Mouse (Mus musculus) heart, embryonic 13.5 days (tissue): ENCODE measurements around the gene Xlr5a. TPM values are rescaled to one million over a fixed set of nuclear protein-coding genes. Genes with fewer than 3 reads are reported as not detected.

Experiments used
- polyA plus RNA-seq: library from polyadenylated mRNA; unstranded; fragments of >200 nt; fragmentation: Nextera tagmentation; extraction: Ambion mirVana; gene quantifications from 2 replicates; pipeline ENCODE4 v1.2.1, GENCODE M21; 2015

Gene Xlr5a
- polyA plus RNA-seq, 1 experiment from 2014 or later = not detected

Other genes with a start within 250 kb of the Xlr5a start
- not detected in 2 replicates for gene Pnma3, start 228.2 kb downstream of the Xlr5a start, polyA plus RNA-seq
- 0.44 and 0.78 TPM in 2 replicates for gene Xlr4a, start 210.5 kb downstream of the Xlr5a start, polyA plus RNA-seq
- gene Xlr3a, start 195.9 kb downstream of the Xlr5a start, polyA plus RNA-seq = 1.2 and 1.4 TPM in 2 replicates
- gene Gm14685, start 175.9 kb downstream of the Xlr5a start, polyA plus RNA-seq = not detected in 2 replicates
- gene Xlr5b, start 144.2 kb downstream of the Xlr5a start, polyA plus RNA-seq = not detected in 2 replicates
- not detected in 2 replicates for gene DXBay18, start 143.5 kb downstream of the Xlr5a start, polyA plus RNA-seq
- not detected in 2 replicates for gene Spin2d, start 116.0 kb downstream of the Xlr5a start, polyA plus RNA-seq
- 4.5 and 7.1 TPM in 2 replicates for gene Xlr3b, start 100.8 kb downstream of the Xlr5a start, polyA plus RNA-seq
- 0.52 and 1.0 TPM in 2 replicates for gene Xlr4b, start 78.6 kb downstream of the Xlr5a start, polyA plus RNA-seq
- 8.2 and 8.5 TPM in 2 replicates for gene F8a, start 64.7 kb downstream of the Xlr5a start, polyA plus RNA-seq
- gene Xlr4c, start 49.8 kb downstream of the Xlr5a start, polyA plus RNA-seq = 0.27 TPM in 1 of 2 replicates, not detected in the other
- gene Xlr3c, start 27.6 kb downstream of the Xlr5a start, polyA plus RNA-seq = not detected in 2 replicates
- not detected in 2 replicates for gene Xlr5c, start within 50 bp of the Xlr5a start, polyA plus RNA-seq
- gene Gm45015, start 43.9 kb upstream of the Xlr5a start, polyA plus RNA-seq = not detected in 2 replicates
- 8.0 and 8.7 TPM in 2 replicates for gene Zfp275, start 49.6 kb upstream of the Xlr5a start, polyA plus RNA-seq
- not detected in 2 replicates for gene Gm18336, start 105.8 kb upstream of the Xlr5a start, polyA plus RNA-seq
- not detected in 2 replicates for gene Zfp92, start 118.1 kb upstream of the Xlr5a start, polyA plus RNA-seq
- gene Trex2, start 142.4 kb upstream of the Xlr5a start, polyA plus RNA-seq = not detected in 2 replicates
- gene Haus7, start 166.1 kb upstream of the Xlr5a start, polyA plus RNA-seq = 52.1 and 61.7 TPM in 2 replicates
- gene Bgn, start 190.6 kb upstream of the Xlr5a start, polyA plus RNA-seq = 76.0 and 87.0 TPM in 2 replicates
- 0.32 and 0.56 TPM in 2 replicates for gene Atp2b3, start 210.1 kb upstream of the Xlr5a start, polyA plus RNA-seq